Mouse (Mus musculus): ENCODE results near the gene Msl1. TPM values are rescaled to one million over a fixed set of nuclear protein-coding genes. Genes with fewer than 3 reads are reported as not detected.

Gene Msl1
- polyA plus RNA-seq, 1 experiment, result 252 TPM

GRCm38 (mm10) chr11:98850100-98851093 is 55.1 kb downstream of the Msl1 start:
- peak overlapping the region; percentile 36 for H3K4me3 ChIP-seq (ENCODE audit: insufficient read depth, low read depth, low read length)
- peak overlapping the region; percentile 66 for H3K27ac ChIP-seq (ENCODE audit: insufficient read depth, low read depth, low read length)
- H3K4me1 ChIP-seq (ENCODE audit: control insufficient read depth, insufficient read depth, low read length), result peaks cover 39% of the 10 kb centered on the region
- WGBS, result 33% methylated on average over 26 of the region's 26 CpGs
- TF ChIP-seq POLR2A (IDR thresholded peaks at IDR 0.05; ENCODE audit: insufficient read depth, low read depth, low read length), result no peak
- TF ChIP-seq CTCF (IDR thresholded peaks at IDR 0.05; ENCODE audit: insufficient read depth, low read depth, low read length), result no peak

- Histone ChIP-seq H3K4me3 (ENCODE audit: insufficient read depth, low read depth, low read length) (no peak overlapping the region), H3K4me1 (ENCODE audit: control insufficient read depth, insufficient read depth, low read length) (peaks cover 38% of the 10 kb centered on the region), H3K27ac (ENCODE audit: insufficient read depth, low read depth, low read length) (no peak overlapping the region)
- WGBS, result 88% methylated on average over 8 of the region's 8 CpGs
- no peak for TF ChIP-seq CTCF (IDR thresholded peaks at IDR 0.05; ENCODE audit: insufficient read depth, low read depth, low read length)
- TF ChIP-seq POLR2A (IDR thresholded peaks at IDR 0.05; ENCODE audit: insufficient read depth, low read depth, low read length), result no peak
Measured at GRCm38 (mm10) chr11:98854116-98854515, 58.8 kb downstream of the Msl1 start.

GRCm38 (mm10) chr11:98854659-98855058 is 59.3 kb downstream of the Msl1 start:
- no peak overlapping the region for H3K4me3 ChIP-seq (ENCODE audit: insufficient read depth, low read depth, low read length)
- H3K4me1 ChIP-seq (ENCODE audit: control insufficient read depth, insufficient read depth, low read length), result peaks cover 33% of the 10 kb centered on the region
- 94% methylated on average over 2 of the region's 2 CpGs for WGBS
- TF ChIP-seq POLR2A (IDR thresholded peaks at IDR 0.05; ENCODE audit: insufficient read depth, low read depth, low read length) (no peak), CTCF (IDR thresholded peaks at IDR 0.05; ENCODE audit: insufficient read depth, low read depth, low read length) (no peak)
- H3K27ac ChIP-seq (ENCODE audit: insufficient read depth, low read depth, low read length), result no peak overlapping the region

Other genes starting within 250 kb of the Msl1 start
- gene Ikzf3, start 249.5 kb upstream of the Msl1 start, polyA plus RNA-seq (2012; ENCODE audit: insufficient read depth, insufficient read length, low replicate concordance, missing spikeins), result 249 TPM in 1 of 2 replicates, not detected in the other
- not detected in 2 replicates for gene Zpbp2, start 244.4 kb upstream of the Msl1 start, polyA plus RNA-seq (2012; ENCODE audit: insufficient read depth, insufficient read length, low replicate concordance, missing spikeins)
- not detected in 2 replicates for gene Ormdl3, start 208.1 kb upstream of the Msl1 start, polyA plus RNA-seq (2012; ENCODE audit: insufficient read depth, insufficient read length, low replicate concordance, missing spikeins)
- not detected in 2 replicates for gene Lrrc3c, start 197.2 kb upstream of the Msl1 start, polyA plus RNA-seq (2012; ENCODE audit: insufficient read depth, insufficient read length, low replicate concordance, missing spikeins)
- not detected in 2 replicates for gene Gm12355, start 169.9 kb upstream of the Msl1 start, polyA plus RNA-seq (2012; ENCODE audit: insufficient read depth, insufficient read length, low replicate concordance, missing spikeins)
- not detected in 2 replicates for gene Gsdma3, start 169.2 kb upstream of the Msl1 start, polyA plus RNA-seq (2012; ENCODE audit: insufficient read depth, insufficient read length, low replicate concordance, missing spikeins)
- gene Gsdma2, start 148.8 kb upstream of the Msl1 start, polyA plus RNA-seq (2012; ENCODE audit: insufficient read depth, insufficient read length, low replicate concordance, missing spikeins), result not detected in 2 replicates
- not detected in 2 replicates for gene Gsdma, start 131.2 kb upstream of the Msl1 start, polyA plus RNA-seq (2012; ENCODE audit: insufficient read depth, insufficient read length, low replicate concordance, missing spikeins)
- gene Psmd3, start 113.0 kb upstream of the Msl1 start, polyA plus RNA-seq (2012; ENCODE audit: insufficient read depth, insufficient read length, low replicate concordance, missing spikeins), result not detected in 2 replicates
- gene Csf3, start 94.3 kb upstream of the Msl1 start, polyA plus RNA-seq (2012; ENCODE audit: insufficient read depth, insufficient read length, low replicate concordance, missing spikeins), result not detected in 2 replicates
- not detected in 2 replicates for gene Med24, start 66.1 kb upstream of the Msl1 start, polyA plus RNA-seq (2012; ENCODE audit: insufficient read depth, insufficient read length, low replicate concordance, missing spikeins)
- gene Thra, start 54.9 kb upstream of the Msl1 start, polyA plus RNA-seq (2012; ENCODE audit: insufficient read depth, insufficient read length, low replicate concordance, missing spikeins), result 251 and 495 TPM in 2 replicates
- gene Nr1d1, start 20.2 kb upstream of the Msl1 start, polyA plus RNA-seq (2012; ENCODE audit: insufficient read depth, insufficient read length, low replicate concordance, missing spikeins), result not detected in 2 replicates
- gene Casc3, start 9.4 kb downstream of the Msl1 start, polyA plus RNA-seq (2012; ENCODE audit: insufficient read depth, insufficient read length, low replicate concordance, missing spikeins), result not detected in 2 replicates
- gene Rapgefl1, start 41.3 kb downstream of the Msl1 start, polyA plus RNA-seq (2012; ENCODE audit: insufficient read depth, insufficient read length, low replicate concordance, missing spikeins), result 182 TPM in 1 of 2 replicates, not detected in the other
- gene Wipf2, start 68.1 kb downstream of the Msl1 start, polyA plus RNA-seq (2012; ENCODE audit: insufficient read depth, insufficient read length, low replicate concordance, missing spikeins), result not detected in 2 replicates
- not detected in 2 replicates for gene Cdc6, start 112.3 kb downstream of the Msl1 start, polyA plus RNA-seq (2012; ENCODE audit: insufficient read depth, insufficient read length, low replicate concordance, missing spikeins)
- not detected in 2 replicates for gene Rara, start 132.3 kb downstream of the Msl1 start, polyA plus RNA-seq (2012; ENCODE audit: insufficient read depth, insufficient read length, low replicate concordance, missing spikeins)
- not detected in 2 replicates for gene Gjd3, start 187.5 kb downstream of the Msl1 start, polyA plus RNA-seq (2012; ENCODE audit: insufficient read depth, insufficient read length, low replicate concordance, missing spikeins)
- 288 TPM in 1 of 2 replicates, not detected in the other for gene Top2a, start 228.7 kb downstream of the Msl1 start, polyA plus RNA-seq (2012; ENCODE audit: insufficient read depth, insufficient read length, low replicate concordance, missing spikeins)
- not detected in 2 replicates for gene Igfbp4, start 245.7 kb downstream of the Msl1 start, polyA plus RNA-seq (2012; ENCODE audit: insufficient read depth, insufficient read length, low replicate concordance, missing spikeins)

All from olfactory bulb, adult 2 months (tissue).